Mouse (Mus musculus): Measurements from ENCODE around the gene Angel1. TPM values are rescaled to one million over a fixed set of nuclear protein-coding genes. Genes with fewer than 3 reads are reported as not detected.
A peak's percentile ranks its signal among the peaks of the same experiment; 100 is the strongest.

The Angel1 gene
- total and polyA plus RNA-seq, 2 experiments from 2014 or later: 9.3 to 12.4 TPM

DNA sequence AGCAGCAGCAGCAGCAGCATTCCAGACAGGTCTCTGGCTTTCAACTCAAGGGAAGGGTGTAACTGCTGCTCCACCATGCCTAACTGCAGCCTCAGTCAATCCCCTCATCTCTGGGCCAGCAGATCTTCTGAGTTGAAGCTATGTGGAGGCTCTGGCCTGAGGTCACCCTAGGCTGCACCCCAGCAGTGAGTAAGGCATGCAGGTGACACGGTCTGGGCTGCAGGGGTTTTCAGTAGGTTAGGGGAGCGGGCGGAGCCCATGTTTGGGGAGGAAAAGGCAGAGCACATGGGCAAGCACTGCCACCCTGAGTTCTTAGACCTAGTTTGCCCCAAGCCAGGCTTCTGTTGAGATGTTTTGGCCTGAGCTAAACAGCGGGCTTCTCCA is 25.3 kb downstream of the Angel1 start:
- Histone ChIP-seq H3K4me2 (ENCODE audit: low read depth, low read length, poor library complexity, severe bottlenecking) (no peak overlapping the region), H3K4me3 (ENCODE audit: low read depth, low read length) (no peak overlapping the region), H3K9ac (replicated peaks; ENCODE audit: low read length, poor library complexity, severe bottlenecking) (no peak overlapping the region), H3K9me3 (ENCODE audit: low read length) (no peaks in the 10 kb centered on the region), H3K27ac (ENCODE audit: low read depth, low read length) (no peak overlapping the region), H3K36me3 (ENCODE audit: insufficient read depth, low read length) (peaks cover 16% of the 10 kb centered on the region), H3K27me3 (ENCODE audit: insufficient read depth, low read length) (no peaks in the 10 kb centered on the region), H3K4me1 (ENCODE audit: insufficient read depth, low read length) (no peaks in the 10 kb centered on the region; the same call in 1 of the 2 replicates)
- TF ChIP-seq CTCF (IDR thresholded peaks at IDR 0.05): no peak
- ATAC-seq (ENCODE audit: low FRiP score) (no peak), DNase-seq (ENCODE audit: low spot score) (no peak)
- WGBS: 68% methylated on average over 4 of the region's 4 CpGs

DNA sequence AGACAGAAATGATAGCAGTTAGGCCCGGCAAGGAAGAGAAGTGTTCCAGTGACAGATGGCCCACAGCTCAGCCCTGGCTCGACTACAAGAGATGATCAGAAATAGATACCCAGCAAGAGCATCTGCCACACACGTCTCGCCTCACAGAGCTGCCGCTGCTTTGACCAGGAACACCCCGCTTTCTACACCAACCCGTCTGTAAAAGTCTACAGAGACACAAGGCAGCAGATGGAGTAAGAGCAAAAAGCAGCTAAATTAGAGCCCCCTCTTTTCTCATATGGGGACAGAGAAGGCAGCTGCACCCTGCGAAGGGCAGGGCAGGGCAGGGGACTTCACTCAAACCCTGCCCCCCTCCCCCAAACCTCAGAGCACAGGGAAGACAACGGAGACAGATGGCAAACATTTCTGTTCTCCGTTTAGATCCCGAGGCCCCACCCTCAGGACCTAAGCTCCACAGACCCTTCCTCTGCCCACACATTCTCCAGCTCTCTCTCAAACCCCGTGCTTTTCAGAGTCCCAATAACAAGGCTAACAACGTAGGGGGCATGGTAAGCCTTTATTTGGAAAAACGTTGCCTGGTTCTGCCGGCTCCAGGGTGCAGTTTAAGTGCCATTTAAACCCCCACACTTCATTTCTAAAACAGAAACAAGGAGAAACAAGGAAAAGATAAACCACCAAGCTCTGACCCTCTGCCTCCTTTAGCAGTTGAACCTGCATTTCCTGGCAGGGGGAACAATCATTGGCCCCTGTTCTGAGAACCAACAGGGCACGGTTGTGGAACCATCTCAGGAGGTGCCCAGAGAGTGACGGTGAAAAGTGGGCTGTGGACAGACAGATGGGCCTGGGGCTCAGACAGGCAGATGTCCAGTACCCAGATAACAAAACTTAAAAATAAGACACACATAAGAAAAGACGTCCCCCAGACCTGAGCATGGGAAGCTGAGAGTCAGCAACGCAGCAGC is 26.0 kb downstream of the Angel1 start:
- Histone ChIP-seq H3K27me3 (ENCODE audit: insufficient read depth, low read length) (no peaks in the 10 kb centered on the region), H3K9me3 (ENCODE audit: low read length) (no peaks in the 10 kb centered on the region), H3K4me2 (ENCODE audit: low read depth, low read length, poor library complexity, severe bottlenecking) (no peak overlapping the region), H3K4me1 (ENCODE audit: insufficient read depth, low read length) (no peaks in the 10 kb centered on the region; the same call in 1 of the 2 replicates), H3K27ac (ENCODE audit: low read depth, low read length) (no peak overlapping the region), H3K9ac (replicated peaks; ENCODE audit: low read length, poor library complexity, severe bottlenecking) (no peak overlapping the region), H3K36me3 (ENCODE audit: insufficient read depth, low read length) (peaks cover 22% of the 10 kb centered on the region), H3K4me3 (ENCODE audit: low read depth, low read length) (no peak overlapping the region)
- TF ChIP-seq CTCF (IDR thresholded peaks at IDR 0.05): no peak
- ATAC-seq (ENCODE audit: low FRiP score) (no peak; the same call in 1 of the 2 replicates), DNase-seq (ENCODE audit: low spot score) (peak; percentile 86)
- 33% methylated on average over 19 of the region's 19 CpGs for WGBS

DNA sequence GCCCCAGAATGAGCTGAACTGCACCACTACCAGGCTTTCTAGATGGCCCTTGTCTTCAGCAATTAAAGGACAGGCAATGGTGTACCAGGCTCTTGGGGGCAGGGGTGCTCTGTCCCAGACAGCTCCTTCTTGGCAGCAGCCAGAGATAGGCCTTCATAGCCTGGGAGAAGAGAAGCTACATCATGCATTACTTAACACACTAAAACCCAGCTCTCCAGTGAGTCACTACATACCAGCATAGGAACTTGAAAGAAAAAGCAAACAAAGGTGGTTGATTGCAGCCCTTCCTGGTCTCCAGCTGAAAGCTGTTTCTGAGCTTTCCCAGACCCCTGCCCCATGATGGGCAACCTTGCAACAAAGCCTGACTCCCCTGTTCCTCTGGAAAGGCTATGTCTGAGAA is 27.7 kb downstream of the Angel1 start:
- Histone ChIP-seq H3K4me1 (ENCODE audit: insufficient read depth, low read length) (no peaks in the 10 kb centered on the region; the same call in 1 of the 2 replicates), H3K36me3 (ENCODE audit: insufficient read depth, low read length) (peaks cover 38% of the 10 kb centered on the region), H3K27ac (ENCODE audit: low read depth, low read length) (no peak overlapping the region), H3K4me3 (ENCODE audit: low read depth, low read length) (no peak overlapping the region), H3K27me3 (ENCODE audit: insufficient read depth, low read length) (no peaks in the 10 kb centered on the region), H3K9me3 (ENCODE audit: low read length) (no peaks in the 10 kb centered on the region), H3K9ac (replicated peaks; ENCODE audit: low read length, poor library complexity, severe bottlenecking) (no peak overlapping the region), H3K4me2 (ENCODE audit: low read depth, low read length, poor library complexity, severe bottlenecking) (no peak overlapping the region)
- TF ChIP-seq CTCF (IDR thresholded peaks at IDR 0.05): no peak
- ATAC-seq (ENCODE audit: low FRiP score) (no peak), DNase-seq (ENCODE audit: low spot score) (no peak)

DNA sequence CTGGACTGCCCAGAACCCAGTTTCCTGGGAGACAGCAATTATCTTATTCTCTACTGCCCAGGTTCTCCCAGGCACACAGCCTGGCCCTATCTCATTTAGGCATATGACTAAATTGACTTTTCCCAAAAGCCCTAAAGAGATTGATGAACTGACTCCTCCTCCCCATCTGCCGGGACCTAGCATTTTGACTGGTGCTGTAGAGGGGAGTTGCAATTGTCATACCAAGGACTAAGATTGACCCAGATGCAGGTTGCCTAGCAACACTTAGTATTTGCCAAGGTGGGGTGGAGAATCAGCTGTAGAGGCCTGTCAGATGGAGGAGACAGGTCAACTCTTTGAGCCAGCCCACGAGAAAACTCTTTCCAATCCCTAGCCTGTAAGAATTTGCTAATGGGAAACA is 28.3 kb downstream of the Angel1 start:
- 40% methylated on average over 2 of the region's 2 CpGs for WGBS
- peaks cover 35% of the 10 kb centered on the region for H3K36me3 ChIP-seq (ENCODE audit: insufficient read depth, low read length)
- no peak for TF ChIP-seq CTCF (IDR thresholded peaks at IDR 0.05)
- no peak for DNase-seq (ENCODE audit: low spot score)
- H3K4me1 ChIP-seq (ENCODE audit: insufficient read depth, low read length): no peaks in the 10 kb centered on the region; the same call in 1 of the 2 replicates
- no peaks in the 10 kb centered on the region for H3K27me3 ChIP-seq (ENCODE audit: insufficient read depth, low read length)
- H3K9me3 ChIP-seq (ENCODE audit: low read length): no peaks in the 10 kb centered on the region
- H3K9ac ChIP-seq (replicated peaks; ENCODE audit: low read length, poor library complexity, severe bottlenecking): no peak overlapping the region
- ATAC-seq (ENCODE audit: low FRiP score): no peak
- H3K4me2 ChIP-seq (ENCODE audit: low read depth, low read length, poor library complexity, severe bottlenecking): no peak overlapping the region
- no peak overlapping the region for H3K27ac ChIP-seq (ENCODE audit: low read depth, low read length)
- no peak overlapping the region for H3K4me3 ChIP-seq (ENCODE audit: low read depth, low read length)

- H3K36me3 ChIP-seq (ENCODE audit: insufficient read depth, low read length): peaks cover 57% of the 10 kb centered on the region
Observed at GRCm38 (mm10) chr12:86694441-86694840, 31.8 kb downstream of the Angel1 start.

GRCm38 (mm10) chr12:86693389-86693788 is 32.9 kb downstream of the Angel1 start:
- Histone ChIP-seq H3K27me3 (ENCODE audit: insufficient read depth, low read length) (no peaks in the 10 kb centered on the region), H3K4me2 (ENCODE audit: low read depth, low read length, poor library complexity, severe bottlenecking) (no peak overlapping the region), H3K4me3 (ENCODE audit: low read depth, low read length) (no peak overlapping the region), H3K9ac (replicated peaks; ENCODE audit: low read length, poor library complexity, severe bottlenecking) (no peak overlapping the region), H3K9me3 (ENCODE audit: low read length) (no peaks in the 10 kb centered on the region), H3K4me1 (ENCODE audit: insufficient read depth, low read length) (peaks cover 2% of the 10 kb centered on the region; the same call in 1 of the 2 replicates), H3K36me3 (ENCODE audit: insufficient read depth, low read length) (peaks cover 64% of the 10 kb centered on the region), H3K27ac (ENCODE audit: low read depth, low read length) (no peak overlapping the region)
- ATAC-seq (ENCODE audit: low FRiP score) (no peak), DNase-seq (ENCODE audit: low spot score) (no peak)
- TF ChIP-seq CTCF (IDR thresholded peaks at IDR 0.05): no peak

More at GRCm38 (mm10) chr12:86694441-86694840, 31.8 kb downstream of the Angel1 start:
- Histone ChIP-seq H3K9ac (replicated peaks; ENCODE audit: low read length, poor library complexity, severe bottlenecking) (no peak overlapping the region), H3K4me2 (ENCODE audit: low read depth, low read length, poor library complexity, severe bottlenecking) (no peak overlapping the region), H3K27ac (ENCODE audit: low read depth, low read length) (no peak overlapping the region), H3K27me3 (ENCODE audit: insufficient read depth, low read length) (no peaks in the 10 kb centered on the region), H3K4me3 (ENCODE audit: low read depth, low read length) (no peak overlapping the region), H3K4me1 (ENCODE audit: insufficient read depth, low read length) (peaks cover 2% of the 10 kb centered on the region; the same call in 1 of the 2 replicates), H3K9me3 (ENCODE audit: low read length) (no peaks in the 10 kb centered on the region)
- no peak for DNase-seq (ENCODE audit: low spot score)
- WGBS: 90% methylated on average over 1 of the region's 1 CpGs
- no peak for TF ChIP-seq CTCF (IDR thresholded peaks at IDR 0.05)
- no peak for ATAC-seq (ENCODE audit: low FRiP score)

Measured in midbrain, postnatal 0 days (tissue).